Mouse (Mus musculus): ENCODE results near the gene Ndufs6. TPM values are rescaled to one million over a fixed set of nuclear protein-coding genes. Genes with fewer than 3 reads are reported as not detected.

The Ndufs6 gene
- polyA plus RNA-seq, 1 experiment from 2014 or later: 302 TPM

DNA sequence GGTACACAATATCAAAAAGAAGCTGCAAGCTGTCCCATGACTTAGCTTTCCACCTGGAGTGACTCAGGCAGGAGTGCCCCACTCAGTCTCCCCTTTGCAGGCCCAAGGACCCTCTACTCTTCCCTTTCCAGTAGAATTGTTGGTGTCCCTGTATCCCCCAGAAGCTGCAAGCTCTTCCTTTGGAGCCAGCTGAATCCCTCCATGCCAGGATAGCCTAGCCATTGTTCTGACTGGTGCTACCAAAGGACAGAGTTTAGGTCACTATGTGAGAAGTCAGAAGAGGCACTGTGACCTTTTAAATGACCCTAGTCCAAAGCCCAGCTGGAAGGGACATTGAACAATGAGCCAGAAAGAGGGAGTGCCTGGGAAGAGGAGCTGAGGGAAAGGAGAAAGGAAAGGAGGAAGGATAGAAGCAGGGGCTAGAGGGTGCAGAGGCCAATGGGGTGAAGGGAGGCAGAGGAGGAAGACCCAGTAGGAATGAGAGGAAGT lies 55.5 kb downstream of the Ndufs6 start:
- Histone ChIP-seq H3K4me2 (no peak overlapping the region), H3K27ac (no peak overlapping the region), H3K4me3 (replicated peaks) (no peak overlapping the region), H3K9ac (no peak overlapping the region), H3K36me3 (no peaks in the 10 kb centered on the region), H3K4me1 (replicated peaks) (0 out of 2 replicates have a peak, but pooled peaks cover 3% of the 10 kb centered on the region), H3K9me3 (replicated peaks) (no peaks in the 10 kb centered on the region), H3K27me3 (peaks cover 77% of the 10 kb centered on the region)
- DNase-seq: no peak
- ATAC-seq (ENCODE audit: low read depth): no peak

DNA sequence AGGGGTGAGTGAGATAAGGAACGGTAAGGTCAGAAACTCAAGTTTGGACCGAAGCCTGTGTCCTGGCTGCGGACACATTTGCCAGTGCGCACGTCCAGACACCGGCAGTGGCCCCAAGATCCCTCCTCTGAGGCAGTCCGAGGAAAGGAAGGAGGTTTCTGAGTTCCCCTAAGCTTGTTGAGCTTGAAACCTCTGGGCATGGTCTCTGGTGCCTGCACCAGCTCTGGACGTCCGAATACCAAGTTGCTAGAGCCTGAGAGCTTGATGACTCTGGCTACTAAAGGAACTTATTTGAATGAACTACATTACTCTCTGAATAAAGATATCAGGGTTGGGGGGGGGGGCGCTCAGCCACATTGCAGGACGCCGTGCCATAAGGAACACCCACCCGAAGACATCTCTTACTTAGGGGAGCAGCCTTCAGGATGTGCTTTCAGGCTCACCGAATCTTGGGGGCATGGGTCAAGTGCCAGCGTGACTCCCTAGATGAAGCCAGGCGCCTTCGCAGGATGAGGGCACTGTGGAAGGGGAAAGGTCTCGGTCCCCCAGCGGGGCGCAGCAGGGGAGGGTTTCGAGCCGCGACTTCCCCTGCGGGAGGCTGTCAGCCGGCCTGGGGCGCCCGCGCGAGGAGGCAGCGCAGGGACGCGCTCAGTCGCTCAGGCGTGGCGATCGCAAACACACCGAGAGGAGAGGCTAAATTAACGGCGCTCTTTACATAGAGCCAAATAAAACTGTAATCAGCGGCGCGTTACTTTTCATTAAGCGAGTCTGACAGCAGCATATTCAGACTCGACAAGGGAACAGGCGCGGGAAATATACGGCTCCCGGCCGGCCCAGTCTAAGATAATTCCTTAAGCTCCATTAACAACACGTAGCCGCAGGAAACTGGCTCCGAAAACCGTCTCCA lies 56.8 kb downstream of the Ndufs6 start:
- Histone ChIP-seq H3K27ac (no peak overlapping the region), H3K4me3 (replicated peaks) (0 out of 2 replicates have a peak overlapping the region, but pooled peaks have one; percentile 21), H3K36me3 (no peaks in the 10 kb centered on the region), H3K9me3 (replicated peaks) (no peaks in the 10 kb centered on the region), H3K27me3 (peaks cover 89% of the 10 kb centered on the region), H3K4me1 (replicated peaks) (0 out of 2 replicates have a peak, but pooled peaks cover 3% of the 10 kb centered on the region), H3K9ac (no peak overlapping the region), H3K4me2 (peak overlapping the region; percentile 17; the same call in 1 of the 2 replicates)
- WGBS (ENCODE audit: insufficient replicate concordance): 1% methylated on average over 53 of the region's 53 CpGs
- ATAC-seq (ENCODE audit: low read depth) (no peak), DNase-seq (no peak)

DNA sequence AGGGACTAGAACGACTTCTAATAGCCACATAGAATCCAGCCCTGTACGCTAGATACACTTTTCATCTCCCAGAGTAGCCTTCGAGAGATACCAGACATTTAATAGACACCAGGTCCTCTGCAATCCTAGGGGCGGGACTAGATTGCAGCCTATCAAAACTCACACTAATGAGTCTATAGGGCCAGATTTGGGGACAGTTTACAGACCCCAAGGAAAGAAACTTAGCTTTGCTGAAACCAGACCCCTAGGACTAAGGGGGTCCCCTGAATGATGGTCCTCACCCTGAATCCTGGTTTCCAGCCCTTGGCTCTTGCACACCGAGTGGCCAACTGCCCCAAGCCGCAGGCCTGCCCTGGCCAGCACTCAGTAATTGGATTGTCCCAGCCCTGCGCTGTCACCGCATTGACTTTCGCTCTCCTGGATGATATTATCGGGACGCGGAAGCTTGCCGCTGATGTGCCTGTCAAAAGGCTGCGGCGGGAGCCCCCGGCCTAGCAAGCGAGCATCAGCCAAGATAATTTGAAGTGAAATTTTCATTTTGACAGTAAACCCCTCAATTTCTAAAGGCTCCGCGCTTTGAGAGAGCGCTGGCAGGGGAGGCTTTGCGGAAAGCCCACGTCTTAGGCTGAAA lies 57.8 kb downstream of the Ndufs6 start:
- WGBS (ENCODE audit: insufficient replicate concordance): 7% methylated on average over 22 of the region's 22 CpGs
- Histone ChIP-seq H3K27ac (no peak overlapping the region), H3K4me1 (replicated peaks) (0 out of 2 replicates have a peak, but pooled peaks cover 3% of the 10 kb centered on the region), H3K9me3 (replicated peaks) (no peaks in the 10 kb centered on the region), H3K27me3 (peaks cover 95% of the 10 kb centered on the region), H3K4me3 (replicated peaks) (no peak overlapping the region), H3K9ac (no peak overlapping the region), H3K4me2 (no peak overlapping the region), H3K36me3 (no peaks in the 10 kb centered on the region)
- DNase-seq (no peak), ATAC-seq (ENCODE audit: low read depth) (no peak)

DNA sequence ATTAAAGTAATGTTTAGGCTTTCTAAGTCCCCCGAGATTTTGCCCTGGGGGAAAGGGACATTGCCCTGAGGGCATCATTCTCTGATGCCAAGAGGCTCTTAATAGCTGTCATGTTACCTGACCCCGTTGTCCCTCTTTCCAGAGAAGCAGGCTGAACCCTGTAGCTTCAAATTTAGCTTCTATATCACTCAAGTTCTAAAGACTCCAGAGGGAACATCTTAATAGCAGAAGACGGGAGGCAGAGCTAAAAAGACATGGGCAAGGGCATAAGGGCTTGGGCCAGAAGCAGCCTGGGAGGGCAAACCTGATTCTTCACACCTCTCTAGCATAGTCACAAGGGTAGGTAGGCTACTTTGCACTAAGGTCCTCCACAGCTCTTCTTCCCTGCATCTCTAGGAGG lies 58.5 kb downstream of the Ndufs6 start:
- Histone ChIP-seq H3K4me3 (replicated peaks) (no peak overlapping the region), H3K36me3 (no peaks in the 10 kb centered on the region), H3K9me3 (replicated peaks) (no peaks in the 10 kb centered on the region), H3K9ac (no peak overlapping the region), H3K27me3 (peaks cover 100% of the 10 kb centered on the region), H3K27ac (no peak overlapping the region), H3K4me2 (no peak overlapping the region), H3K4me1 (replicated peaks) (0 out of 2 replicates have a peak, but pooled peaks cover 3% of the 10 kb centered on the region)
- DNase-seq (no peak), ATAC-seq (ENCODE audit: low read depth) (no peak)
- 12% methylated on average over 3 of the region's 3 CpGs for WGBS (ENCODE audit: insufficient replicate concordance)

Other genes starting within 250 kb of the Ndufs6 start
- gene Irx4, start 68.1 kb downstream of the Ndufs6 start, polyA plus RNA-seq (2015; fragmentation: Nextera tagmentation; extraction: Ambion mirVana): 0.07 and 0.12 TPM in 2 replicates
- gene Mrpl36, start within 50 bp of the Ndufs6 start, polyA plus RNA-seq (2015; fragmentation: Nextera tagmentation; extraction: Ambion mirVana): 124 and 132 TPM in 2 replicates
- 77.9 and 83.7 TPM in 2 replicates for gene Lpcat1, start 138.7 kb upstream of the Ndufs6 start, polyA plus RNA-seq (2015; fragmentation: Nextera tagmentation; extraction: Ambion mirVana)
- 0.70 and 1.0 TPM in 2 replicates for gene Slc6a3, start 208.2 kb upstream of the Ndufs6 start, polyA plus RNA-seq (2015; fragmentation: Nextera tagmentation; extraction: Ambion mirVana)

Data from liver, embryonic 13.5 days (tissue).